Mouse (Mus musculus) testis, postnatal 14 days (tissue): ENCODE data around the gene Slc44a3.

Source experiments
- DNase-seq: peaks from one replicate; pipeline ENCODE4 v3.0.0; 2021; ENCODE audit warnings: low spot score

Slc44a3 gene

DNA sequence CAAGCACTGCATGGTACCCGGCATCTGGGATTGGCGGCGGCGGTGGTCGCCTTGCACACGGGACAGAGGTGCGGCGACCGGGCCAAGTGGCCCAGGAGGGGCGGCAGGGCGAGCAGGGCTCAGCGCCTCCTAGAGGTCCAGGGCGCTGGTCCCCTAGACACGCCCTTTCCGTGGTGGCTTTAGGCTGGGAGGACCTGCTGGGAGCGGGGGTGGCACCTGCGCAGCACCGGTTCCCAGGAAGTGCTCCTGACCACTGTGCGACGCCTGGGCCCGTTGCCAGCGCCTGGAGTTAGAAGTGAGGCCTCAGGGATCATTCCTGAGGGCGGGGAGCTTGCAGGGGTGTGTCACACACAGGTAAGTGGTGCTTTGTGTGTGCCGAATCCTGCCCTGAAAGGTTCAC is at the start of gene Slc44a3:
Gene Slc44a3 (minus strand): TSS at position 229 of the 400 bp plus-strand sequence.
- peak; percentile 57 for DNase-seq

DNA sequence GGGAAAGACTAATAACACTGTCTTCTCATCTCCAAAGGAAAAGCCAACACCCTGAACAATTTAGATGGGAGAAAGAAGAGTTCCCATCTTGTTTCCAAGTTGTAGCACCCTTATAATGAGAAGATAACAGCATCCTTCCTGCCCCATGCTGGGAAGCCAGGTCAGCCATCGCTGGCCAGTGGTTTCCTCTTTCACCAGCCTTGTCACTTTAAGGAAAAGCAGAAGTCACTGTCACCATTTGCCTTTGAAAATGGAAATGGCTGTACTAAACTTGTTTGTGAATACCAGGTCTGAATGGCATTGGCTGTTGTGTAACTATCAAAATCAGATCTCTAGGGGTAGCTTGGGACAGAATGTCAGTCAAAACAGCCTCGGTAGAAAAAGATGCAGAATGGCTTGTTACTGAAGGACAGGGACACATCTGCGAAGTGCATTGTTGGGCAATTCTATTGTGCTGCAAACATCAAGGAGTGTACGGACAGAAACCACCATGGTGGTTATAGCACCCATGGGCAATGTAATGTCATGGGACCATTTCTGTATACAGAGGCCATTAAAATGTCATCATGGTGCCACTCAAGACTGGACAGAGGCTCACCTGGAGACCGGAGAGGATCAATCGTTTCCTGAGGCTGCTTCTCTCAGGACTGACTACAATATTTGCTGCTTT is 47.8 kb upstream of the Slc44a3 start:
- DNase-seq: no peak

DNA sequence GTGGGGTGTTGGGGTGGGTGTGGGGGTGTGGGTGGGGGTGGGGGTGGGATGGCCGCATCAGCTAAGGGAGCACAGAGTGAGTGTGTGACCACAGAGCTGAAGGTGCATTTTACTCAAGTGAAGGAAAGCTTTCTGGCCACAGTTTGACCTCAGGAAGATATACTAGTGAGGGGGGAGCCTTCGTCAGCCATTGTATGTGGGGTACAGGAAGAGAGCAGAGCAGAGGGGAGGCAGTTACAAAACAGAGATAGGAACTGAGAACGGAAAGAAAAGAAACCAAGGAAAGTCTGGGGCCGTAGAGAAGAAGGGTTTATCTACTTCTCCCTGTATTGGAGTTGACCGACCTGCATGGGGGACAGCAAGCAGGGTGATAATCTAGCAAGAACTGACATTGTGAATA is 47.2 kb upstream of the Slc44a3 start:
- no peak for DNase-seq

DNA sequence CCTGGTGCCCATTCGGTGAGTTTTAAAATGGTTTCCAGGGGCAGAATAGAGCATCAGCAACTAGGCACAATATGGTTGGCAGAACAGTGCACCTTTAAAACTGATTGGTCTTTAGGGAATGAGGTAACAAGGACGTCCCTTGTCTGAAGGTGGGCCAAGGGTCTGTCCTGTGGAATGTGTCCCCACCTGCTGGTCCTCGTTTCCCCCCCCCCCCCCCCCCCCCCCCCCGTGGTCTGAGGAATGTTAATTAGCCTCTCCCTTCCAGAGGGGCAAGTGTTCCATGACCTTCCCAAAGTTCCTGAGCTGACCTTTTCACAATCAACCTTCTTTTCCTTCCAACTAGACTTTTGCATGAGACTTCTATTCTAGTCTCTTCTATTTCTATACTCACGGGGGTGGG is 46.5 kb upstream of the Slc44a3 start:
- no peak for DNase-seq

DNA sequence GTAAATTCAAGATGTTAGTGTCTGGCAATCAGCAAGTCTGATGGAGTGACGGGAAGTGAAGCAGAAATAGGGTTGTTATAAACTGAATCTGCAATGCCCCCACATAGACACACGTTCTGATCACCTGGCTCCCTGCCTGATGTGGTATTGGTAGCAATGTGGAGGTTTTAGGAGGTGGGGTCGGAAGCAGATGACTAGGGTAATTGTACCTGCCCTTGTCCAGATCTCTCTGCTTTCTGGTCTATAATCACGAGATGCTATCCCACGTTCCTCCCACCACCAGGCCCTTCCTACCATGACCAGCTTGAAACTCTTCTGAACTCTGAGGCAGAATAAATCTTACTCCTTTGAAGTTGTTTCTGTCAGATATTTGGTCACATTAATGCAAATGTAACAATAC is 45.4 kb upstream of the Slc44a3 start:
- DNase-seq: no peak

DNA sequence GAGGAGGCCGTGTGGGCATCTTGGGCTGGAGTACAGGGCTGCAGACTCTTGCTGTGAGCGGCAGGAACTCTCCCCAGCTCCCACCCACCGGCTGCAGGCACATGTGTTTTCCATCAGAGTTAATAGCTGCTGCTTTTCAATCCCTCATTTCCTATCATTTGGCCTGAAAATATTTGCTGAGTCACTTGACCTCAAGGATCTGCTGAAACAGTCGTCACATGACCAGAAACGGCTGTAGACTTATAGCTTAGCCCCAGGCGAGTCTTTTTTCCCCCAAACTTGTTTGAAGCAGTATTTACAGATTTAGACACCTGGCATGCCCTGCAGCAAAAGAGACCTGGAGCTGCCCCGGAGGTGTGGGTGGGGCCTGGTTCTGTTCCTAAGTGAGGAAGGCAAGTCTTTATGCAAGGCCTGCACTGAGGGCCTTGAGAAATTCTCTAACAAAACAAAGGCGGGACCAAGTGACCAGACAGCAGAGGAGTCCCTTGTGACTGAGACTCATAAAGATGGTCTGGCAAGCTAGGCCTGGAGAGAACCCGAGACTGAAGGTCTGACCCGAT is 44.9 kb upstream of the Slc44a3 start:
- no peak for DNase-seq

DNA sequence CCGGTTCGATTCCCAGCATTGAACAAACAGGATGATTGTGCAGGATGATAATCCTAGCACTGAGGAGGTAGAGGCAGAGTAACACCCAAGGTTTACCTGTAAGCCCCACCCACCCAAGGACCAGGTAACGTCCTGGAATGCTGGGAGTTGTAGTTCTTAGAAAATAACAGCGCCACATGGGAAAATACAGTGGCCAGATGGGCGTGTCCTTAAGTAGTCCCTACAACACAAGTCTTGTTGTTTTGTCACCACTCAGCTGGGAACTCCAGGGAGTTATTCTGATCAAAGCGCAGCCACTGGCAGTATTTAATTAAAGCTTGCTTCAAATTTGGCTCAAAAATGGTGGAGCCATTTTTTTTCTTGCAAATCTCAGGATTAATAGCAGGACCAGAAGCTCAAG is 44.2 kb upstream of the Slc44a3 start:
- DNase-seq: no peak

DNA sequence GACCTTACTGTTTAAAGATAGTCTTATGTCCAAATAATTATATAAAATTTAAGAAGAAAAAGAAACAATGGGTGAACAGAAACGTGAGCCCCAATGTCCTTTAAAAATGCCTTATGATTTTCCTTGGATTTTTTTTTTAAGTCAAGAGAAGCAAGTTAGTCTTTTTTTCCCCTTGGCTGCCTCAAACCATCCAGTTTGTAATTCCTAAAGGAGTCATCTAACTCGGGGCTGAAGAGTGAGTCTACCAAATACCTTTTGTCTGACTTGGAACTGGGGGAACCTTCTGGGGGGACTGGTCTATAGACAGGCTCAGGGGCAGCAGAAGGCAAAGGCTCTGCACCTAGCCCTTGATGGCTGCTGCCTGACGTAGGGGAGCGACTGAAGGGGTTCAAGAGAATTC is 42.2 kb upstream of the Slc44a3 start:
- no peak for DNase-seq

DNA sequence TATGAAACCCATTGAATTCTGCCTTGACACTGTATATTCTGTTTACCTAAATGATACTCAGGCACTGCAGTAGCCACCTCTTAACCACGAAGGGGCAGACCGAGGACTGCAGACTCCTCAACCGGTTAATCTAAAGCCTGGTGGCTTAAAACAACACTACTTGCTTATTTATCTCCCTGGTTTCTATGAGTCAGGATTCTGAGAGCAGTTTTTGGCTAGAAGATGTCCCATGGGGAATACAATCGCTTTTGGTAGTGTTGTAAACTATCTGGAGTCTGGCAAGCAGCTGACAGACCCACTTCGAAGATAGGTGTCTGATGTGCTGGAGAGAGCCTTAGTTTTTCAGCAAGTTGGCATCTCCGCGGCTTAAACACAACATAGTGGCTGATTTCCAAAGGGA is 41.7 kb upstream of the Slc44a3 start:
- no peak for DNase-seq

DNA sequence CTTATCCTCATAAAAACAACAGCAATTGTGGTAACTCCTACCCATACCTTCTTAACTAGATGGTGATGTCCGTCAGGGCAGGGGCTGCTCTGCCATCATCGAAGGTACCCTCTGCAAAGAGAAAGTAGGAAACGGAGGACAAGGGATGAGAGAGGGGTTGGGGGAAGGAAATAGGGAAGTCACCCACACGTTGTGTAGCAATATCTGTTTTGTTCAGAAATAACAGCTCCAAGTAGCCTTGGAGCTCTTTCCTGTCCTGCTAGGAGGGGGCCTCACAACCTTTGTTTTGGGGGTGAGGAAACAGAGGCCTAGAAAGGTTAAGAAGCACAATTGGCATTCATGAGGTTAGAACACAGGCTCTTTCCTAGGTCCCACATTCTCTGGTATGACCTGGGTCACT is 39.3 kb upstream of the Slc44a3 start:
- no peak for DNase-seq

DNA sequence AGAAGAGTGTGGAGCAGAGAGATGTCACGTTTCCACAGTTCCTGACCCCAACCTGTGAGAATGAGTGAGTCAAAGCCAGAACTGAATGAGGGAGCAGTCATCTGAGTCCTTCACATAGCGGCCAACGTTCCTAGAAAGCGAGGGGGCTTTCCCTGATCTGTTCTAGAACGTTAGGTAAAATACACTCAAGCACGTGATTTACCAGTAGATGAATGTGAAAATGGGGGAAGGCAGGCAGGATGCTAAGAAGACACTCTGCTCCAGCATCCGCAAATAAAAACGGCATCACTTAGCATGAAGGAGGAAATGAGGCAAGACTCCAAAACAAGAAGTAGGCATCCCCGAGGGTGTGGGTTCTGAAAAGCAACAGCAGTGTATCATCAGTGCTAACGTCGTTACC is 38.4 kb upstream of the Slc44a3 start:
- no peak for DNase-seq

DNA sequence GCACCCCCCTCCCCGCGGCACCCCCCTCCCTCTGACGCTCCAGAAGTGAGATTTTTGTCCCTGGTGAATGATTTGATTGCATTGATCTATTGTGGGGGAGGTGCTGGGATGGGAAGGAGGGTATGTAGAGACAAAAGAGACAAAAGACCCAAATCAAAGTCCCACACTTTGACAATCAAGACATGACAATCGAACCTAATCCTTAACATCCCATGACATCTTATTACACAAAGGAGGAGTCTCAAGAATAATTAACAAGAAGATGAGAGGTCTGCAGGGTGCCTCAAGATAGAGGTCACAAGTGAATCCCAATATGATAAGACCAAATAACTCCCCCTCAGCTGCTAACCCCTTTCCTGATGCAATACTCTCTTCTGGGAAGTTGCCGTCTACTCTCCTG is 37.6 kb upstream of the Slc44a3 start:
- no peak for DNase-seq

DNA sequence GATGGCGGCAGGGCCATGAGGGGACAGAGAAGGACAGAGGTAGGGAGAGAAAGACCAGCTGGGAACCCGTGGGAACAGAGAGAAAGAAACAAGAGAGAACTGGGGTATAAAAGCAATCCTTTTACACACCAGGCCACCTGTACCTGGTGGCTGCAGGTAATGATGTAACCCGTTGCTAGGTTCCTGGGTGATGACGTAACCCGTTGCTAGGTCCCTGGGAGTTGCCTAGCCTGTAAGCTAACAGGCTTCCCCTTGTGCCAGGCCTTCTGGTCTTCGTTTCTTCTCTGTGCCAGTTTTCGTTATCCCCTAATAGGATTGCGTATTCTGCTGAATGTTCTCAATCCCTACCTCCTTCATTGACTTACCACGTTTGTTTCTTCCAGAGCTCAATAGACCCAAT is 36.8 kb upstream of the Slc44a3 start:
- no peak for DNase-seq

DNA sequence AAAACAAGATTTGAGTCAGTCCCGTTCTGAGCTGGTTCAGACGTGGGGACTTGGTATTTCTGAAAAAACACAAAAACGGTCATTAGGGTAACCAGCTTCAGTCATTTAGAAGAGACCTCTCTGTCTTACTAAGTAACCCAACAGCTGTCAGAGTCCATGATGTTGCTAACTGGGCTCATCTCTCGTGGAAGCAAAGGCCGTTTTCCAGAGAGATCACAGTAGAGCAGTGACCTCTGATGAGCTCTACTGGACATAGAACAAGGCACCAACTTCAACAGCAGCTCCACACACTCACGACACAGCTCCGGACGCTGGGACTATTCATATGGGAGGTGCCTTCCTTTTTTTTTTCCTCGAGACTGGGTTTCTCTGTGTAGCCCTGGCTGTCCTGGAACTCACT is 35.7 kb upstream of the Slc44a3 start:
- no peak for DNase-seq

DNA sequence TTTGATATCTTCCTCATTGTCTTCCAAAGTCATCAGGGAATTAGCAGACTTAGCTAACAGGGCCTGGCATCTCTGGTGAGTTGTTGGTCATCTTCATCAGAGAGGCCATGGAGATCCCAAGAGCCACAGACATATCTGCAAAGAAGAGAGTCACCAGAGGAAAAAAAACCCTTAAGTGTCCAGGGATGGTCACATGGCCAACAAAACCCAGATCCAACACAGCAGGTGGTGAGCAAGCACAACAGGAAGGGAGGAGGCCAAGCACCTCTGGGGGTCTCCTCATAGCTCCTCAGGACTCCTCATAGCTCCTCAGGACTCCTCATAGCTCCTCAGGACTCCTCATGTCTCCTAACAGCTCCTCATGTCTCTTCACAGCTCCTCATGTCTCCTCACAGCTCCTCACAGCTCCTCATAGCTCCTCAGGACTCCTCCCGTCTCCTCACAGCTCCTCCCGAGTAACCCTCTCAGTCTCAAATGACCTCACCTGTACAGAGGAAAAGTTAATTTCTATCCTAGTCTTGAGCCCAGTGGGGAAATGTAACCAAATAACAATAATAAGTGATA is 35.2 kb upstream of the Slc44a3 start:
- no peak for DNase-seq

DNA sequence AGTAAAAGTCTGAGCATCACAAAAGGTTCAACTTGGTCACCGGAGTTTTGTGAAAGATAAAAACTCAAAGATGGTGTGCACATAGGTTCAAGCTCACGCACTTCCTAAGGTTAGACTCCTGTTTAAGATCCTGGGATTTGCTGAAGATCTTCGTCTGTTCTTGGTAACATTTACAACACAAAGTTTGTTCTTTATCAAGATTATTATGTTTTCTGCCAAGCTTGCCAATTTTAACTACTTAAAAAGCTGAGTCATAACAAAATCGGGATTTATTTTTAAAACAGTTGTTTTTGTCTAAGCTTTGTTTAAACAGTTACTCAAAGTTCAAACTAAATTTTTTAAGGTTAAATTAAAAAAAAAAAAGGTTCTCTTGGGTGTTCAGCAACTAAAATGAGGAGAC is 34.7 kb upstream of the Slc44a3 start:
- DNase-seq: no peak

DNA sequence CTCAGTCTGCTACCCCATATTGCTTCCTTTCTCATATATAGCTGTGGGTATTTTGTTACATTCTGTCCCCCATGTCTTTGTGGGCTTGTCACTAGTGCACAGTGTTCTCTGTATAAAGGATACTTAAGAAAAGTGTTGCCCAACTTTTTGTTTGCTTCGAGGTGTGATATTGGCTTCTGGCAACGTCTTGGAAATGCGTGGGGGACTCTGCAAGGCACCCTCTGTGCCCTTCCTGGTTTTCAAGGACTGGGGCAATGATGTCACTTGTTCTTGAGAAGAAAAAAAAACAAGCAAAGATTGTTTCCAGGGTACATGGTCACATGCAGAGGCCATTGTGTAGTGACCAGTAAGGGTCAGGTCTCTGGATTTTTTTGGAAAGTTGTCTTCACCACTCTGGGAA is 29.6 kb upstream of the Slc44a3 start:
- DNase-seq: peak; percentile 56

DNA sequence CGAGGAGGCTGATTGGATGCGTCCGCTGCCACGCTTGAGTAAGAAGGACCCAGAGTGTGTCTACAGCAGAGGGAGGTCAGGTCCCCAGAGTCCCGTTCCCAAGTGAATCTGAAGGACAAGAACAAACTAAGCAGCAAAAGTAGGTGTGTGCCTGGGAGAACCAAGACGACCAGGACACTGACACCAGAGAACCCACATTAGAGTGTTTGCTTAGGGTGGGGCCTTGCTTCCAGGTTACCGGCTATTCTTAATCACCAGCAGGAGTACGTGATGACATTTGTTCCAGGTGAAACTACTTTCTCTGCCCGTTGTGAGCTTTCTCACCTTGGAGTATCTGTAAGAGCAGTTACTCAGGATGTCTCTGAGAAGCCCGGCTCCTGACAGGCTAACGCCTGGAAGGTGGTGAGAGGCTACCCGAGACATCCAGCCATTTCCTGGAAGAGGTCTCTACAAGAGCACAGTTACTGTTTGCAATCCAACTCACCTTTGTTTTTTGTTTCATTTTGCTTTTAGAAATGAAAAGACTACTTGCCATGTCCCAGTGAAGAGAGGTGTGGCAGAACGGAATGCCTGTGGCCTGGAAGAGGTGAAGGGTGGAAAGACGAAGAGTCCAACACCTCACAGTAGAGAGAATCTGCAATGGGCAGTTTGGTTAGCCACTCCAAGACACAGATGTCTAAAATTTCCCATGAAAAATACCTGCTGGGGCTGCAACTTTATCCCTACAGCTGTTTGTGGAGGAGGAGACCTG is 28.1 kb upstream of the Slc44a3 start:
- DNase-seq: no peak

DNA sequence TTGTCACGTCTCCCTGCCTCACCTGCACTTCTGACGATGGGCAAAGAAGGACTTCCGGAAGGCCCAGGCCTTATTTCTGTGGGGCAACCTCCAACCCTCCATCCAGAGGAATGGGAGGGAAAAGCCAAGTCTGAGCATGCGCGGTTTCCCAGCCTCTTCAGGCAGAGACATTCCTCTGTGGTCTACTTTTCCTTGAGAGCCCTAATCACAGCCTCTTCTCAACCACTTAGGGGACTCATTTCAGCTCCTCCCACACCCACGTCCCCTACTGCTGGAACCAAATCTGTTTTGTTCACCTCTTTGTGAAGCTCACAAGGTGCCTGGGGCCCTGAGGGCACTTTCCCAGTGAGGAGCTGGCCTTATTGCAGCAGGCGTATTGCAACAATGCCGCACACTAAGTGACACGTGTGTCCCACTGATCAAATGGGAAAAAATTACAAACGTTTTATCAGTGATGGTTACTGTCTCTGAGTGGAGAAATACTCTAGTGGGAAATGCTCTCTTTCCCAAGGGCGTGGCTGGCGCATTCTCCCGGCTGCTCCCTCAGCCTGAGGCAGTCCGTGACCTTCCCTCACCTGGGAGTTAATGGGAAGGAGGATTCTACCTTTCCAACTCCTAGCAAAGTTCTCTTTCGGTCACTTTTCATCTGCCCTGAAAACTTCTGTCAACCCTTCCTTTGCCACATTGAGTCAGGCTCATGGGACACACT is 27.4 kb upstream of the Slc44a3 start:
- DNase-seq: no peak

DNA sequence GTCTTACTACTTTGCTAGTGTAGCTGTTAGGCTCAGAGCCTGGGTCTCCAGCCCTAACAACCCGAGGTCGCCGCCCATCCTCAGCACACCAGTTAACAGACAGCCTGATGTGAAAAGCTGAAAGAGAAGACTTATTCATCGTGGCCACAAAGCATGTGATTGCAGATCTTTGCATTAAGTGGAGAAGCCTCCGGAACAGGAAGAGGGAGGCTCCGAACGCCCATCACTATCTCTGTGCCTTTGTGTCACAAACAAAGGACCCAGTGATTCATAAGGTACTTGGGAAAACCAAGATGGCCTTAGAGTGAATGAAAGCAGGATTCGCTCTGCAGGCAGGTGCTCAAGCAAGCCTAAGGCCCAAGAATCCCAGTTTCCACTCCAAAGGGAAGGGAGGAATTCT is 26.7 kb upstream of the Slc44a3 start:
- no peak for DNase-seq

DNA sequence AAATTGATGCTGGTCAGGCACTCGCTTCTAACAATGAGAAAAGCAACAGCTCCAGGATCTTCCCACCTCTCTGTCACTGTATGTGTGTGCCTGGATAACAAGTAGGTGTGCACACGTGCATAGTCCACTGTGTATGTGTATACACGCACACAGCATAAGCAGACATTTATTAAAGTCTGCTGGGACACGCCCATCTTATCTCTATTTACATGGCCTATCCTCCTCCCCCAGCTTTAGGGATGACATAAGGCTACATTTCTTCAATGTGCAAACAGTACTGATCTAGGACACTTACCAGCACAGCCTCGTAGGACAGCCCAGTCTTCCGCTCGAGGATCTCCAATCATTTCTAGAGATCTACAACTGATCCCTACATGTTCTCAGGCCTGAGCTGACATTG is 24.1 kb upstream of the Slc44a3 start:
- no peak for DNase-seq

DNA sequence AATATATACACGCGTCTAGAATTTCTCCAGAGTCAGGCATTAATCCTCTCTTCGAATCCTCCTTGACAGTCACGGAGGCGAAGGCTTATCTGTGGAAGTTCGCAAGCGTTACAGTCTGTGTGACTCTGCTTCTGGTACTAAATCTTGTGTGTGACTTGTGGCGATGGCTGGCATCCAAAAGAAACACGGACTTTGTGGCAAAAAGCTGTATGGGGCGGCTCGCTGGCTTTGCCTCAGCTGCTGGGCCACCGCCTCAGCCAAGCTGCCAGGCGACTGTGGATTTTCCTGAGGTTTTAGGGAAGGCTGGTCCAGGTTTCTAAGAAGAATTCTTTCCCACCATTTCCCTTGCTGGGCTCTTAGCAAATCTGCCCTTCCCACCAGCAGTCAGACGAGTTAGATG is 21.1 kb upstream of the Slc44a3 start:
- DNase-seq: no peak

DNA sequence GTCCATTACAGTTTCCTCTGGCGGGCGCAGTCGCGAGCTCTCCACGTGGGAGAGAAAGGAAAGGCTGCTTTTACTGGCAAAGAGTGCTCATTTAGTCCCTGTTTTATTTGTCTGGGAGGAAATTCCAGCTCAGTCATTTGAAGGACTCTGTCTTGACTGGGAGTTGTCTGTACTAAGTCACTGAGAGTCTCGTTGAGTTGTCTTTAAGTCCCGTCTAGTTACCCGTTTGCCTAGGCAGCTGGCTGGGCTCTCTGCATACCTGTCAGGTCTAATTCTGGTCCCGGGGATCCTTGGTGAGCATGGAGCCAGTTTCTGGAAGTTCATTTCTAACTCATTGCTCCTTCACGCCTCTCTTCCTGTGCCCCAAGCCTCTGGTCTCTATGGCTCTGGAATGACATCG is 20.5 kb upstream of the Slc44a3 start:
- no peak for DNase-seq
